Mouse (Mus musculus): ENCODE results near the gene Gm13090.

Gm13090 gene

DNA sequence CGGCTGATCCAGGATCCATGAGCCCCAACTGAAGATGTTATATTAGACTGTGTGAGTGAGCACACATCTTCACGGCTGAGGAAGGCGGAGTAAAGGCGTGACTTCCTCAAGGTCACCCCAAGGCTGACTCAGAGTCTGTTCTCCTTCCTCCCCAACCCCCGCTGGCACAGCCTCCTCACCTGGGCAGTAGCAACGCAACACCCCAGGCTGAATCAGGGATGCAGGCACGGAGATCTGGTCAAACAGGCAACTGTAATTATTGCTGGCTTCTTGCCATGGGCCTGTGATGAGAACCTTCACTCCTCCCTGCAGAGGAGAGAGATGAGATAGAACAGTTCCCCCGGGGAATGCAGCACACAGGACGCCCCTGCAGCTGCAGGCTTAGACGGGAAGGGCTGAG, 48.8 kb downstream of the Gm13090 start:
- no peaks in the 10 kb centered on the region for H3K36me3 ChIP-seq (ENCODE audit: control insufficient read depth, insufficient read depth, low read length, poor library complexity, severe bottlenecking)
- no peaks in the 10 kb centered on the region for H3K27me3 ChIP-seq (ENCODE audit: control insufficient read depth, insufficient read depth, low read length, poor library complexity, severe bottlenecking)
- DNase-seq (ENCODE audit: low read depth, low spot score), result no peak

DNA sequence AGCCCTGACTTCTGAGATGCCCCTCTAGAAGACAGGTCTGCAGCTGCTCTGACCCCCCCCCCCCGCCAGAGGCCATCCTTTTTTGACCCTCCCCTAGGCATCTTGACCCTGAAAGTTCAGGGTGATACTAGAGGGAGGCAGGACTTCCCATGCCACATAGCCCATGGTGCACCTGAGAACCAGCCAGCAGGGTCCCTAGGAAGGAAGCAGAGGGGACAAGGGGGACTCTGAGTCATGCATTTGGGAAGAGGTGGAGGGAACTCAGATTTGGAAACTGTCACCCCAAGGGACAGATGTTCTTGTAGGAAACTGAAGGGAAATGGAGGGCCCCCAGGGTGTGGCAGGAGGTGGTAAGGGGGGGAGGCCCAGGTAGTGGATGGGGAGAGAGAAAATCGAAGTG, 49.2 kb downstream of the Gm13090 start:
- Histone ChIP-seq H3K36me3 (ENCODE audit: control insufficient read depth, insufficient read depth, low read length, poor library complexity, severe bottlenecking) (no peaks in the 10 kb centered on the region), H3K27me3 (ENCODE audit: control insufficient read depth, insufficient read depth, low read length, poor library complexity, severe bottlenecking) (no peaks in the 10 kb centered on the region)
- no peak for DNase-seq (ENCODE audit: low read depth, low spot score)

DNA sequence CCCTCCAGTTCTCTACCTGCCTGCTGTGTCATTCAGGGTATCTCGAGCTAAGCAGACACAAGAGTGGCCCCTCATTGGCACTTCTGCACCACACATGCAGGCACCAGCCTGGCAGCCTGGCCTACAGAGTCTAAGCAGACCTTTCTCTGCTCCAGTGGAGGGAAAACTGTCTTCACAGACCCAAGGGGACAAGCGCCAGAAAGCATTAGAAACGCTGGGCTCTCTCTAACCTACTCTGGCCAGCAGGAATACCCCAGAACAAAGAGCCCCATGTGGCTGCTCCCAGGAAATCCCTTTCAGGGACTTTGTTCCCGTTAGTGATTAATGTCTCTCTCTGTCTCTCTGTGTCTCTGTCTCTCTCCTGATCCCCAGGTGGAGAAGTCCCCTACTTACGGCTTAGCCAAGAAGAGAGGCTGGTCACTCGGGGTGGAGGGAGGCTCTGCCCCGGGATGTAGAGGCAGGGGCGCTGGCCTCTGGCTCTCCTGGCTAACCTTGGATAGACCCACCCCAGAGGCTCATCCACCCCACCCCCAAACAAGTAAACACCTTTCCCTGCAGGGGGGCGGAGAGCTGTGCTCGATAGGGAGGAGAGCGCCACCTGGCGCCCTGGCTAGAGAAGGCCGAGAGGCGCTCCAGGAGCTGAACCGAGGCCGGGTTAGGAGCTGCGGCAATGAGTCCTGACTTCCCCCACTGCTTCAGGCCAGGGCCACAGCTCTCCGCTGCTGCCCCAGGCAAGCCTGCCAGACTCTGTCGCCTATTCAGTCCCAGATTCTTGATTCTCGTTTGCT, 49.9 kb downstream of the Gm13090 start:
- H3K27me3 ChIP-seq (ENCODE audit: control insufficient read depth, insufficient read depth, low read length, poor library complexity, severe bottlenecking), result no peaks in the 10 kb centered on the region
- no peaks in the 10 kb centered on the region for H3K36me3 ChIP-seq (ENCODE audit: control insufficient read depth, insufficient read depth, low read length, poor library complexity, severe bottlenecking)
- peak; percentile 53 for DNase-seq (ENCODE audit: low read depth, low spot score)

DNA sequence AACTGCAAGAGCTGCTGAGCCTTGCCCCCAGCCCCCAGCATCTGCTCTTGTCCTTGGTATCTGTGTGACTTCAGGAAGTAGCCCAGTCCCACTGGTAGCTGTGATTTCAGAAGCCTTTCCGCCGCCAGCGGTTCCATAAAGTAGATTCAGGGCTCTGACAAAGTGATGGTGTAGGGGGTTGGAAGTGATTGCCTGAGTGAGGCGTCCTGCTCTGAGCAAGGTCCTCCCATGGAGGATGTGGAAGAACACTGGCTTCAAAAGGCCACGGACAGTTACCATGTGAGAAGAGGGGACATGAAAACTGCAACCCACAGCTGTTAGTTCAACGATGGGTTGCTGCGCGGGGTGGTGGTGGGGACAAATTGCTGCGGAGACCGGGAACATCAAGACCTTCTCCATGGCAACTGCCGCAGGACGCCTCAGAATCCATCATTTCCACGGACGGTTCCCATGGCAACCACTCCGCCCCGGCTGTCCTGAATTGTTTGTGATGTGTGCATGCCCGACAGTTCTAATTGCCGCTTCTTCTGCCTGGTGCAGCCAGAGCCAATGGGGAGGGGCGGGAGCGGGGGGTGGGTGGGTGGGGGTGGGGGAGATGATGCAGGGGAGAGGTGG, 51.1 kb downstream of the Gm13090 start:
- no peak for DNase-seq (ENCODE audit: low read depth, low spot score)
- no peaks in the 10 kb centered on the region for H3K36me3 ChIP-seq (ENCODE audit: control insufficient read depth, insufficient read depth, low read length, poor library complexity, severe bottlenecking)
- H3K27me3 ChIP-seq (ENCODE audit: control insufficient read depth, insufficient read depth, low read length, poor library complexity, severe bottlenecking), result no peaks in the 10 kb centered on the region

All from splenic B cell, adult 2 months (primary cell).